Mouse (Mus musculus): Measurements from ENCODE around the gene Gnl3. TPM values are rescaled to one million over a fixed set of nuclear protein-coding genes. Genes with fewer than 3 reads are reported as not detected.
A peak's percentile ranks its signal among the peaks of the same experiment; 100 is the strongest.

The Gnl3 gene
- polyA plus RNA-seq, 1 experiment from 2014 or later, result 67.4 TPM

DNA sequence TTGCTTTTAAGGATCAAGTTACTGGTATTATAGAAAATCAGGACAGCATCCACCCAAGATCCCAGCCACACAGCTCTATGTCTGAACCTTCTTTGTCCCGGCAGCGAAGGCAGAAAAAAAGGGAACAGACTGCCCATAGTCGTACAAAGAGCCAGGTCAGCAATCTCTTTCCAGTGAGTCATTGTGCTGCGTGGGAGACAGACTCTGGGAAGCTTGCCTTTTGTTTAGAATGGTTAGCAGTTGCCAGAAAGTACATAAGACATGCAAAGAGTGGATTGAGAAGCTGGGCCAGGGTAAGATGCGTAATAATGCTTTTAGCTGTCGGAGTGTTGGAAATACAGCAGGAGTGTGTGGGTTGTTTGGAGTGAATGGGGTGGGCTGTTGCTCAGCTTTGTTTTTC, 44.7 kb downstream of the Gnl3 start:
- H3K27me3 ChIP-seq (ENCODE audit: insufficient read depth, low read length), result no peaks in the 10 kb centered on the region
- 0 out of 2 replicates have a peak, but pooled peaks cover 3% of the 10 kb centered on the region for H3K4me1 ChIP-seq (ENCODE audit: insufficient read depth)
- peak; percentile 44; the same call in 1 of the 2 replicates for ATAC-seq
- no peak overlapping the region for H3K4me2 ChIP-seq (ENCODE audit: low read depth, low read length)
- H3K9me3 ChIP-seq (ENCODE audit: low read length), result no peaks in the 10 kb centered on the region
- WGBS (ENCODE audit: insufficient replicate concordance), result 56% methylated on average over 6 of the region's 6 CpGs
- H3K4me3 ChIP-seq (ENCODE audit: low read depth, low read length), result no peak overlapping the region
- no peak overlapping the region for H3K9ac ChIP-seq (replicated peaks)
- no peak for TF ChIP-seq CTCF (IDR thresholded peaks at IDR 0.05; ENCODE audit: low read depth)
- TF ChIP-seq EP300 (IDR thresholded peaks at IDR 0.05; ENCODE audit: low read depth), result no peak
- DNase-seq, result no peak
- peak overlapping the region; percentile 46; the same call in 1 of the 2 replicates for H3K27ac ChIP-seq (ENCODE audit: low read depth)
- peaks cover 3% of the 10 kb centered on the region; the same call in 1 of the 2 replicates for H3K36me3 ChIP-seq (replicated peaks; ENCODE audit: insufficient read depth, low read length)

Other genes starting within 250 kb of the Gnl3 start
- gene Tmem110, start 193.6 kb downstream of the Gnl3 start, polyA plus RNA-seq (2015; fragmentation: Nextera tagmentation; extraction: Ambion mirVana), result 11.8 and 14.4 TPM in 2 replicates
- 5.4 and 6.0 TPM in 2 replicates for gene Mustn1, start 140.0 kb downstream of the Gnl3 start, polyA plus RNA-seq (2015; fragmentation: Nextera tagmentation; extraction: Ambion mirVana)
- 631 and 661 TPM in 2 replicates for gene Itih4, start 132.7 kb downstream of the Gnl3 start, polyA plus RNA-seq (2015; fragmentation: Nextera tagmentation; extraction: Ambion mirVana)
- gene Itih3, start 95.4 kb downstream of the Gnl3 start, polyA plus RNA-seq (2015; fragmentation: Nextera tagmentation; extraction: Ambion mirVana), result 1,712 and 1,929 TPM in 2 replicates
- 173 and 210 TPM in 2 replicates for gene Itih1, start 75.9 kb downstream of the Gnl3 start, polyA plus RNA-seq (2015; fragmentation: Nextera tagmentation; extraction: Ambion mirVana)
- gene Nek4, start 67.8 kb downstream of the Gnl3 start, polyA plus RNA-seq (2015; fragmentation: Nextera tagmentation; extraction: Ambion mirVana), result 2.8 and 3.1 TPM in 2 replicates
- gene Glt8d1, start 17.8 kb downstream of the Gnl3 start, polyA plus RNA-seq (2015; fragmentation: Nextera tagmentation; extraction: Ambion mirVana), result 9.4 TPM in 2 replicates
- gene Spcs1, start 17.5 kb downstream of the Gnl3 start, polyA plus RNA-seq (2015; fragmentation: Nextera tagmentation; extraction: Ambion mirVana), result 346 and 365 TPM in 2 replicates
- 31.0 and 33.2 TPM in 2 replicates for gene Pbrm1, start within 50 bp of the Gnl3 start, polyA plus RNA-seq (2015; fragmentation: Nextera tagmentation; extraction: Ambion mirVana)
- 76.1 and 79.2 TPM in 2 replicates for gene Smim4, start 109.8 kb upstream of the Gnl3 start, polyA plus RNA-seq (2015; fragmentation: Nextera tagmentation; extraction: Ambion mirVana)
- 45.3 and 48.5 TPM in 2 replicates for gene Nt5dc2, start 111.9 kb upstream of the Gnl3 start, polyA plus RNA-seq (2015; fragmentation: Nextera tagmentation; extraction: Ambion mirVana)
- gene Stab1, start 149.5 kb upstream of the Gnl3 start, polyA plus RNA-seq (2015; fragmentation: Nextera tagmentation; extraction: Ambion mirVana), result 34.7 and 42.5 TPM in 2 replicates
- gene Tnnc1, start 189.2 kb upstream of the Gnl3 start, polyA plus RNA-seq (2015; fragmentation: Nextera tagmentation; extraction: Ambion mirVana), result 3.9 and 8.4 TPM in 2 replicates
- gene Nisch, start 197.8 kb upstream of the Gnl3 start, polyA plus RNA-seq (2015; fragmentation: Nextera tagmentation; extraction: Ambion mirVana), result 51.1 and 65.0 TPM in 2 replicates
- 0.04 and 0.06 TPM in 2 replicates for gene Sema3g, start 198.7 kb upstream of the Gnl3 start, polyA plus RNA-seq (2015; fragmentation: Nextera tagmentation; extraction: Ambion mirVana)
- gene Phf7, start 232.2 kb upstream of the Gnl3 start, polyA plus RNA-seq (2015; fragmentation: Nextera tagmentation; extraction: Ambion mirVana), result 7.3 and 8.3 TPM in 2 replicates
- gene Bap1, start 232.3 kb upstream of the Gnl3 start, polyA plus RNA-seq (2015; fragmentation: Nextera tagmentation; extraction: Ambion mirVana), result 16.3 and 19.8 TPM in 2 replicates

Data from liver, postnatal 0 days (tissue).